Mouse (Mus musculus) stomach, postnatal 0 days (tissue): ENCODE measurements around the gene Ddx19a. TPM values are rescaled to one million over a fixed set of nuclear protein-coding genes. Genes with fewer than 3 reads are reported as not detected.

ENCODE experiments used
- ATAC-seq: fragments of 200-750 bp; cut with Nextera tagmentation; 2 replicates; pipeline ENCODE4 v1.8.0; 2017; ENCODE audit not compliant: low FRiP score, low TSS enrichment
- DNase-seq: peaks from one replicate; pipeline ENCODE4 v3.0.0-alpha.2; 2016; ENCODE audit warnings: low spot score
- H3K27ac ChIP-seq: fragments of 300-500 bp; sonication (generic); replicated peaks from 2 replicates; pipeline ENCODE4 v1.5.1; 2014; ENCODE audit warnings: mild to moderate bottlenecking, control low read depth
- H3K27me3 ChIP-seq: fragments of 300-500 bp; sonication (generic); 2 replicates; pipeline ENCODE4 v1.6.1; 2014; ENCODE audit warnings: low read length; ENCODE audit not compliant: control insufficient read depth, insufficient read depth
- H3K36me3 ChIP-seq: fragments of 300-500 bp; sonication (generic); 2 replicates; pipeline ENCODE4 v1.6.1; 2014; ENCODE audit warnings: low read length, mixed read lengths; ENCODE audit not compliant: control insufficient read depth, insufficient read depth
- H3K4me1 ChIP-seq: fragments of 300-500 bp; sonication (generic); replicated peaks from 2 replicates; pipeline ENCODE4 v1.6.1; 2014; ENCODE audit warnings: antibody characterized with exemption; ENCODE audit not compliant: control insufficient read depth, insufficient read depth
- H3K4me2 ChIP-seq: fragments of 300-500 bp; sonication (generic); replicated peaks from 2 replicates; pipeline ENCODE4 v1.6.1; 2014; ENCODE audit warnings: low read depth, mild to moderate bottlenecking, control low read depth, moderate library complexity
- H3K4me3 ChIP-seq: fragments of 300-500 bp; sonication (generic); 2 replicates; pipeline ENCODE4 v1.5.1; 2014; ENCODE audit warnings: low read depth, low read length, control low read depth
- H3K9ac ChIP-seq: fragments of 300-500 bp; sonication (generic); 2 replicates; pipeline ENCODE4 v1.6.1; 2014; ENCODE audit warnings: mild to moderate bottlenecking, low read length, control low read depth, mixed read lengths
- H3K9me3 ChIP-seq: fragments of 300-500 bp; sonication (generic); 2 replicates; pipeline ENCODE4 v1.6.1; 2016; ENCODE audit warnings: low read length; ENCODE audit not compliant: control insufficient read depth
- CTCF ChIP-seq: IDR thresholded peaks from 2 replicates; pipeline ENCODE4 v1.5.1; 2016; ENCODE audit warnings: antibody characterized with exemption, low read depth, mild to moderate bottlenecking, moderate library complexity
- EP300 ChIP-seq: optimal IDR thresholded peaks from 2 replicates; pipeline ENCODE3; 2016; ENCODE audit warnings: antibody characterized with exemption
- WGBS: fragments of 180-500 bp; shearing (Covaris S2); extraction: QIAGEN DNeasy Blood & Tissue Kit; methylation state at CpG from one replicate; pipeline ENCODE4 v1.1.7; 2014; 5-methylcytosine and 5-hydroxymethylcytosine counted together
- polyA plus RNA-seq: library from polyadenylated mRNA; unstranded; fragments of >200 nt; fragmentation: Nextera tagmentation; extraction: Ambion mirVana; gene quantifications from 2 replicates; pipeline ENCODE4 v1.2.1, GENCODE M21; 2015

The Ddx19a gene
- polyA plus RNA-seq = 6.2 and 7.5 TPM in 2 replicates

GRCm38 (mm10) chr8:110997547-110998531 is at the start of gene Ddx19a:
Gene Ddx19a (minus strand): TSS chr8:110997800.
- Histone ChIP-seq H3K4me3 (peak within 1 kb of the TSS; percentile 89), H3K9ac (peak within 1 kb of the TSS; percentile 88), H3K4me1 (no peaks in the 10 kb centered on the region), H3K27ac (peak within 1 kb of the TSS; percentile 84), H3K27me3 (no peaks in the 10 kb centered on the region), H3K36me3 (no peaks in the 10 kb centered on the region), H3K4me2 (peak within 1 kb of the TSS; percentile 73), H3K9me3 (no peaks in the 10 kb centered on the region)
- 3% methylated on average over 58 of the region's 58 CpGs for WGBS
- ATAC-seq = peak; percentile 94
- TF ChIP-seq CTCF (peak; percentile 55), EP300 (no peak)
- peak; percentile 91 for DNase-seq

DNA sequence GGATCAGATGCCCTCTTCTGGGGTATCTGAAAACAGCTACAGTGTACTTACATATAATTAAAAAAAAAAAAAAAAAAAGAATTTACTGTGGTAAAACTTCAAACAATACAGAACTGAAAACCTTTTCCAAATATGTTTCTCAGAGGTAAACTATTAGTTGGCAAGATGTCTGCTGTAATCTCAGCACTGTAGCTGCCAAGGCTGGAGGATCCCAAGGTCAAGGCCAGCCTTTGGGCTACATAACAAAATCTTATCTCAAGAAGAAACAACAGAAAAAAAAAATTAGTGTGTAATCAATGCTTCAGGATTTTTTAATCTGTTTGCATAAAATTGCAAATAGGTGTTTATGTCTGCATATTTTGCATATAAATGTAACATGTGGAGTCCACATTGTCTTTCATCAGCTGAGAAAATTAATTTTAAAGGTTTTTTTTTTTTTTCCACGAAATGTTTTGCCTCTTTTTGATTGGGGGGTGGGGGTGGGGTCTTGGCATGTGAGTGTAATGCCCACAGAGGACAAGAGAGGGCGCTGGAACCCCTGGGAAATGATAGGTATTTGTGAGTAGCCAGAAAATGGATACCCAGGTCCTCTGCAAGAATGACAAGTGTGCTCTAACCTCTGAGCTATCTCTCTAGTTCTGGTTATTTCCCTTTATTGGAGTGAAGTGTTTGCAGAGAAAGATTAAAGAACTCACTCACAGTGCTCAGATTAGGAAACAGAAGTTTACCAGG is 46.6 kb upstream of the Ddx19a start:
- Histone ChIP-seq H3K9ac (no peak overlapping the region), H3K4me3 (no peak overlapping the region), H3K27ac (no peak overlapping the region), H3K9me3 (no peaks in the 10 kb centered on the region), H3K27me3 (no peaks in the 10 kb centered on the region), H3K36me3 (peaks cover 49% of the 10 kb centered on the region), H3K4me1 (no peaks in the 10 kb centered on the region), H3K4me2 (no peak overlapping the region)
- TF ChIP-seq CTCF = peak; percentile 47
- TF ChIP-seq EP300 = no peak
- DNase-seq = no peak
- ATAC-seq = no peak
- 50% methylated on average over 2 of the region's 2 CpGs for WGBS

DNA sequence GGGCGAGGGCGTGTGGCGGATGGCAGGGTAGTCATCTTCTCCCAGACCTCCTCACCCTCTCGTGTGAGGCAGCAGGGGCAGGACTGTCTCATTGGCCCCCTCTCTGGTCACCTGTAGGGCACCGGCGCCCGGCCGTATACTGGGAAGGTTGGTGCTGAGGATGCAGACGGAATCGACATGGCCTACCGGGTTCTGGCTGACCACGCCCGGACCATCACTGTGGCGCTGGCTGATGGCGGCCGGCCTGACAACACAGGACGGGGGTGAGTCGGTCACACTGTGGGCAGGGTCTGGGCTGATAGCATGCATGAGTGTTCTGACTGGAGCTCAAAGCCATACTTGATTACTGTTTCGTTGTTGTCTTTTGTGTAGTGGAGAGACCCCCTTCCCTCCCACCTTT is 44.9 kb upstream of the Ddx19a start:
- no peaks in the 10 kb centered on the region for H3K4me1 ChIP-seq
- no peak overlapping the region for H3K9ac ChIP-seq
- no peaks in the 10 kb centered on the region for H3K27me3 ChIP-seq
- TF ChIP-seq CTCF (no peak), EP300 (no peak)
- DNase-seq = no peak
- H3K36me3 ChIP-seq = peaks cover 39% of the 10 kb centered on the region
- 97% methylated on average over 19 of the region's 19 CpGs for WGBS
- H3K4me2 ChIP-seq = no peak overlapping the region
- ATAC-seq = 0 out of 2 replicates have a peak, but pooled peaks have one; percentile 47
- no peak overlapping the region for H3K4me3 ChIP-seq
- H3K27ac ChIP-seq = no peak overlapping the region
- H3K9me3 ChIP-seq = no peaks in the 10 kb centered on the region

DNA sequence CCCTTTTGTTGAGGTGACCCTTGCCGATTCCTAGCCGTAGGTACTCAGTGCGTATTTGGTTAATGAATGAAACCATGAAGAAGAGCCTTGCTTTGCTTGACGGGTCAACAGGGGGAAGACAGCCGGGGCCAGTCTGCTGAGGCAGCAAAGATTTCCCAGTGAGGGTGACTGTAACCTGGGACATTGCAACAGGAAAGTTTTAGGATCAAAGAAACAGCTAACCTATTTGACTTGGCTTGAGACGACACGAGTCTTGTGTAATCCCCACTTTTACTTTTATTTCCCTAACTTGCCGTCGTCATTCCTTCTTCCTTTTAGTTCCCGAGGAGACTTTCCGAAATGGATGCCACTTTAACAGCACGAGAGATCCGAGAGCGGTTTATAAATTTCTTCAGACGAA is 39.0 kb upstream of the Ddx19a start:
- Histone ChIP-seq H3K27me3 (no peaks in the 10 kb centered on the region), H3K9me3 (no peaks in the 10 kb centered on the region), H3K4me3 (no peak overlapping the region), H3K36me3 (peaks cover 9% of the 10 kb centered on the region; the same call in 1 of the 2 replicates), H3K9ac (no peak overlapping the region), H3K4me1 (no peaks in the 10 kb centered on the region), H3K27ac (no peak overlapping the region), H3K4me2 (no peak overlapping the region)
- DNase-seq = no peak
- no peak for TF ChIP-seq CTCF
- TF ChIP-seq EP300 = no peak
- no peak for ATAC-seq
- 88% methylated on average over 15 of the region's 15 CpGs for WGBS

GRCm38 (mm10) chr8:111034276-111034675 is 36.7 kb upstream of the Ddx19a start:
- Histone ChIP-seq H3K9ac (peak overlapping the region; percentile 72), H3K4me3 (peak overlapping the region; percentile 67), H3K36me3 (peaks cover 5% of the 10 kb centered on the region; the same call in 1 of the 2 replicates), H3K27me3 (no peaks in the 10 kb centered on the region), H3K27ac (peak overlapping the region; percentile 75), H3K9me3 (no peaks in the 10 kb centered on the region), H3K4me1 (no peaks in the 10 kb centered on the region), H3K4me2 (peak overlapping the region; percentile 72)
- 17% methylated on average over 12 of the region's 12 CpGs for WGBS
- DNase-seq (peak; percentile 34), ATAC-seq (0 out of 2 replicates have a peak, but pooled peaks have one; percentile 3)
- TF ChIP-seq EP300 (no peak), CTCF (no peak)
